Mouse (Mus musculus): Measurements from ENCODE around the gene Naa35. TPM values are rescaled to one million over a fixed set of nuclear protein-coding genes. Genes with fewer than 3 reads are reported as not detected.

The Naa35 gene
- polyA plus RNA-seq, 1 experiment, result 78.4 TPM

GRCm38 (mm10) chr13:59592630-59593029, 7.6 kb downstream of the Naa35 start:
- no peak overlapping the region for H3K27ac ChIP-seq (ENCODE audit: insufficient read depth, low read length)
- no peaks in the 10 kb centered on the region for H3K4me1 ChIP-seq (ENCODE audit: control insufficient read depth, insufficient read depth, low read length)
- H3K4me3 ChIP-seq (ENCODE audit: insufficient read depth, low read length), result no peak overlapping the region
- TF ChIP-seq CTCF (IDR thresholded peaks at IDR 0.05; ENCODE audit: extremely low read depth, insufficient read depth, low read length) (no peak), POLR2A (IDR thresholded peaks at IDR 0.05; ENCODE audit: extremely low read depth, insufficient read depth, low read length) (no peak)

DNA sequence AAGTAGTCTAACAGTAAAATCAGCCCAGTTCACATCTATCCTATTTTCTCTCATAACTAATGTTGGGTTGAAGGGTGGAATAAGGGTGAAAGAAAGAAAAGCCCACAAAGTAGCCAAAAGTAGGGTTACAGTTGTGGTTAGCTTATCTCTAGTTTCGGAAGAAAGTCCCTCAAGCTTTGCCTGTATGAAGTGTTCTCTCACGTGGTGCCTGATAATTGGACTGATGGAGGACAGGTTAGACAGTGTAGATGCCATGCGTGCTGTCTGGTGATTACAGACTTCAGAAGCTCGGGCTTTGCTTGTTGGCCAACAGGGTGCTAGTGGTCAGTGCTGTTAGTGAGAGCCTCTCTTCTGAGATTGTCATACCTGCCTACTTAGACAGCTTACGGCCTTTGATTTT, 18.0 kb downstream of the Naa35 start:
- H3K27ac ChIP-seq (ENCODE audit: insufficient read depth, low read length), result no peak overlapping the region
- no peaks in the 10 kb centered on the region for H3K4me1 ChIP-seq (ENCODE audit: control insufficient read depth, insufficient read depth, low read length)
- H3K4me3 ChIP-seq (ENCODE audit: insufficient read depth, low read length), result no peak overlapping the region
- no peak for TF ChIP-seq POLR2A (IDR thresholded peaks at IDR 0.05; ENCODE audit: extremely low read depth, insufficient read depth, low read length)
- TF ChIP-seq CTCF (IDR thresholded peaks at IDR 0.05; ENCODE audit: extremely low read depth, insufficient read depth, low read length), result no peak

DNA sequence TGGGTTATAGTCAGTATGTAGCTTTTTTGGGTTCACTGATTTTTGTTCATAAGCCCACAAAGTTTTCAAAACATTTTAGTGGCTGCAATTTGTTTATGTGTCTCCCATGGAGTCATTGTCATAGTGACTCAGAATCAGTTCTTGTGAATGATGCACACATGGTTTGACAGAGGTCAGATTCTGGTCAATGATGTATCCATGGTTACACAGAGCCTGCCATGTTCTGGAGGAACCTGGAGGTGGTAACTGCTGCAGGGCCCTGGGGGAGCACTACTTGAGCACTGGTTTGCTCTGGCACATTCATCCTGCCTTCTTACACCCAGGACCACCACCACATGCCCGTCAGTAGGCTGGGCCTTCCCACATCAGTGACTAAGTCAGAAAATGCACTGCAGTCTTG, 19.5 kb downstream of the Naa35 start:
- Histone ChIP-seq H3K27ac (ENCODE audit: insufficient read depth, low read length) (no peak overlapping the region), H3K4me3 (ENCODE audit: insufficient read depth, low read length) (no peak overlapping the region), H3K4me1 (ENCODE audit: control insufficient read depth, insufficient read depth, low read length) (no peaks in the 10 kb centered on the region)
- TF ChIP-seq POLR2A (IDR thresholded peaks at IDR 0.05; ENCODE audit: extremely low read depth, insufficient read depth, low read length) (no peak), CTCF (IDR thresholded peaks at IDR 0.05; ENCODE audit: extremely low read depth, insufficient read depth, low read length) (no peak)

DNA sequence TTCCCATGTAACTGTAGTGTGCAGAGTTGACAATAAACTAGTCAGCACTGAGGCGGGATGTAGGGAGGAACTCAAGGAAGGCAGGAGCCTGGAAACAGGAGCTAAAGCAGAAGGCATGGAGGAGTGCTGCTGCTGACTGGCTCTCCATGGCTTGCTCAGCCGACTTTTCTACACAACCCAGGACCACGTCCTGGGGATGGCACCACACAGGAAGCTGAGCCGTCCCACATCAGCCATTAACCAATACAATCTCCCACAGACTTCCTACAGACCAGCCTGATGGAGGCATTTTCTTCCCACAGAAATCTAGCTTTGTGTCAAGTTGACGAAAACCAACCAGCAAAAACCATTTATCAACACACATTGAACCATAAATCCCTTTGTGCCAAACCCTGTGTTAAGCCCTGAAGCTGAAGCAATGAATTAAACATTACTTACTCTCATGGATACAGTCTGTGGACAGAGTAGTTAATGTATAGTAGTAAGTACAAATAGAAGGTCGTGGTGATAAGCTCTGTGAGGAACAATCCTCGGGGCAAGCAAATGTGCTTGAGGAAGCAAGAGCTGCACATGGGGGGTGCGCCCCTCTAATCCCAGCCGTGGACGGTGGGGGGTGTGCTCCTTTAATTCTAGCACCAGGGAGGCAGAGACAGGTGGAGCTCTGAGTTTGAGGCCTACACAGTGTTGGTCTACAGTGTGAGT, 20.3 kb downstream of the Naa35 start:
- TF ChIP-seq CTCF (IDR thresholded peaks at IDR 0.05; ENCODE audit: extremely low read depth, insufficient read depth, low read length) (no peak), POLR2A (IDR thresholded peaks at IDR 0.05; ENCODE audit: extremely low read depth, insufficient read depth, low read length) (no peak)
- no peak overlapping the region for H3K4me3 ChIP-seq (ENCODE audit: insufficient read depth, low read length)
- no peak overlapping the region for H3K27ac ChIP-seq (ENCODE audit: insufficient read depth, low read length)
- no peaks in the 10 kb centered on the region for H3K4me1 ChIP-seq (ENCODE audit: control insufficient read depth, insufficient read depth, low read length)

DNA sequence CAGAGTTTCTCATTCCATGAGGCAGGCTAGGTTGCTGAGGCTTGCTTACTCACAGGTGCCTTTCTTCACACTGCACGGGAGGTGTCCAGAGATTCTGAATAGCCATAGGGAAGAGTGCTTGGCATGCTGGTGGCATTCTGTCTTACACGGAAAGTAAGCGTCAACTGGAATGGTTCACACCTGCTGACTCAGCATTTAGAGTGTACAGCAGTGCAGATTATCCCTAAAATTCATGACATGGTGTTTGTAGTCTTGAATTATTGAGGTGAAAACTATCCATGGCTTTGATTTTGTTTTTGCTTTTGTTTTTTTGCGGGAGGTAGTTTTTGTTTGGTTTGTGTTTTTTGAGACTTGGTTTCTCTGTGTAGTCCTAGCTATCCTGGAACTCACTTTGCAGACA, 24.8 kb downstream of the Naa35 start:
- no peak for TF ChIP-seq CTCF (IDR thresholded peaks at IDR 0.05; ENCODE audit: extremely low read depth, insufficient read depth, low read length)
- no peak for TF ChIP-seq POLR2A (IDR thresholded peaks at IDR 0.05; ENCODE audit: extremely low read depth, insufficient read depth, low read length)
- no peak overlapping the region for H3K27ac ChIP-seq (ENCODE audit: insufficient read depth, low read length)
- no peak overlapping the region for H3K4me3 ChIP-seq (ENCODE audit: insufficient read depth, low read length)
- no peaks in the 10 kb centered on the region for H3K4me1 ChIP-seq (ENCODE audit: control insufficient read depth, insufficient read depth, low read length)

- Histone ChIP-seq H3K4me1 (ENCODE audit: control insufficient read depth, insufficient read depth, low read length) (no peaks in the 10 kb centered on the region), H3K27ac (ENCODE audit: insufficient read depth, low read length) (no peak overlapping the region)
- TF ChIP-seq POLR2A (IDR thresholded peaks at IDR 0.05; ENCODE audit: extremely low read depth, insufficient read depth, low read length) (no peak), CTCF (IDR thresholded peaks at IDR 0.05; ENCODE audit: extremely low read depth, insufficient read depth, low read length) (no peak)
Measured at GRCm38 (mm10) chr13:59610437-59610836, 25.4 kb downstream of the Naa35 start.

GRCm38 (mm10) chr13:59613868-59614267, 28.8 kb downstream of the Naa35 start:
- Histone ChIP-seq H3K27ac (ENCODE audit: insufficient read depth, low read length) (no peak overlapping the region), H3K4me1 (ENCODE audit: control insufficient read depth, insufficient read depth, low read length) (no peaks in the 10 kb centered on the region), H3K4me3 (ENCODE audit: insufficient read depth, low read length) (no peak overlapping the region)
- TF ChIP-seq POLR2A (IDR thresholded peaks at IDR 0.05; ENCODE audit: extremely low read depth, insufficient read depth, low read length) (no peak), CTCF (IDR thresholded peaks at IDR 0.05; ENCODE audit: extremely low read depth, insufficient read depth, low read length) (no peak)

More at GRCm38 (mm10) chr13:59610437-59610836, 25.4 kb downstream of the Naa35 start:
- no peak overlapping the region for H3K4me3 ChIP-seq (ENCODE audit: insufficient read depth, low read length)

- no peak for TF ChIP-seq POLR2A (IDR thresholded peaks at IDR 0.05; ENCODE audit: extremely low read depth, insufficient read depth, low read length)
- TF ChIP-seq CTCF (IDR thresholded peaks at IDR 0.05; ENCODE audit: extremely low read depth, insufficient read depth, low read length), result no peak
- Histone ChIP-seq H3K27ac (ENCODE audit: insufficient read depth, low read length) (no peak overlapping the region), H3K4me3 (ENCODE audit: insufficient read depth, low read length) (no peak overlapping the region), H3K4me1 (ENCODE audit: control insufficient read depth, insufficient read depth, low read length) (no peaks in the 10 kb centered on the region)
Measured at GRCm38 (mm10) chr13:59615152-59615551, 30.1 kb downstream of the Naa35 start.

DNA sequence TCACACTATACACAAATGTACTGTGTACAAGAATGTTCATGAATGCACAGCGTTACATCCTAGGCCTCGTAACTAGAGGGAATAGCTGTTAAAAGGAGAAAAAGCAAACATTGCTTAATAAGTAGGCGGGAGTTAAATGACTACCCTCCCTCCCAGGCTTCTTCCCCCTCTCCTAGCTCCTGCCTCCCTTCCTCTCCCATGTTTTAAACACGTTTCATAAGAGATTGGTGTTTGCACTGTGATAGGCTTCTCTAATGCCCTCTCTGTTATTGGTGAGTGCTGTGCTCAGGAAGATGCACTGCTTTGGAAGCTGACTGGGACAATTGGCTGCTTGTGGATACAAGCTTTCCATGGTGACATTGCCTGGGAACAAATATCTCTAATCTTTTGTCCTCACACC, 30.5 kb downstream of the Naa35 start:
- TF ChIP-seq CTCF (IDR thresholded peaks at IDR 0.05; ENCODE audit: extremely low read depth, insufficient read depth, low read length) (no peak), POLR2A (IDR thresholded peaks at IDR 0.05; ENCODE audit: extremely low read depth, insufficient read depth, low read length) (no peak)
- Histone ChIP-seq H3K4me1 (ENCODE audit: control insufficient read depth, insufficient read depth, low read length) (no peaks in the 10 kb centered on the region), H3K4me3 (ENCODE audit: insufficient read depth, low read length) (no peak overlapping the region), H3K27ac (ENCODE audit: insufficient read depth, low read length) (no peak overlapping the region)

DNA sequence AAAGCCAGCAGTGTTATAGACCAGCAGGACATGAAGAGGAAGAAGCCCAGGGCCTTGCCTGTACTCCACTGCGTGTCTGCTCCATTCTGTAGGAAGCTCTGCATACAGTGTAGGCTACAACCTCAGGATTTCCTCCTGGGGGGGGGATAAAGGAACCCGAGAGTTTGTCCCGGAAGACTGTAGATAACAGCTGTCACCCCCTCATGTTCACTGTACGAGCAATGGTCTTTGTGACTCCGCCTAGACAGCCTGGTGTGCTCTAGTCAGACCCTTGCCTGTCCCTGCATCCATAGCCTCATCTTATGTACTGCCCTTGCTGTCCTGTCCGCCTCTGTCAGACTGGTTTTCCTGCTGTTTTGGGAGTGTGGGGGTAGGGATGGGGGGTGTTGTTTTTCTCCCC, 33.4 kb downstream of the Naa35 start:
- H3K4me1 ChIP-seq (ENCODE audit: control insufficient read depth, insufficient read depth, low read length), result no peaks in the 10 kb centered on the region
- no peak overlapping the region for H3K4me3 ChIP-seq (ENCODE audit: insufficient read depth, low read length)
- no peak overlapping the region for H3K27ac ChIP-seq (ENCODE audit: insufficient read depth, low read length)
- TF ChIP-seq POLR2A (IDR thresholded peaks at IDR 0.05; ENCODE audit: extremely low read depth, insufficient read depth, low read length), result no peak
- TF ChIP-seq CTCF (IDR thresholded peaks at IDR 0.05; ENCODE audit: extremely low read depth, insufficient read depth, low read length), result no peak
